ENCODE assay signal across 15 mouse cellular contexts in genomic region chr16:30994881-30995280, GRCm38 (mm10).
A peak's percentile ranks its signal among the peaks of the same experiment; 100 is the strongest.
DNase-seq lines count a peak whose midpoint lies in the region; ATAC-seq and TF ChIP-seq lines count a peak whose summit lies in the region.
"Had no signal": no experiment of that assay in that cellular context is flagged by ENCODE, and none has a peak within 500 bp of the region (broad histone marks: within the 10 kb centered on the region; RNA-seq: fewer than 3 reads in every experiment).

No protein-coding gene starts in this region.

- H3K27ac ChIP-seq in kidney, adult 2 months (ENCODE audit: insufficient read depth, low read depth, low read length), result peak overlapping the region; percentile 6; the same call in 1 of the 2 replicates
- 0 out of 2 replicates have a peak overlapping the region, but pooled peaks have one; percentile 18 for H3K27ac ChIP-seq in neural tube, embryonic 15.5 days (replicated peaks)
- H3K27ac ChIP-seq: forebrain, embryonic 12.5 days; limb, embryonic 15.5 days; midbrain, embryonic 15.5 days had no signal

- H3K9me3 ChIP-seq in neural tube, embryonic 15.5 days (replicated peaks), result no peaks in the 10 kb centered on the region
- H3K9me3 ChIP-seq: forebrain, embryonic 12.5 days; limb, embryonic 15.5 days; midbrain, embryonic 15.5 days had no signal

- H3K9ac ChIP-seq in neural tube, embryonic 15.5 days (replicated peaks), result no peak overlapping the region
- H3K9ac ChIP-seq: forebrain, embryonic 12.5 days; limb, embryonic 15.5 days; midbrain, embryonic 15.5 days had no signal

- no peak for DNase-seq in kidney, adult 2 months
- no peak for DNase-seq in kidney, adult 18-20 months
- no peak for DNase-seq in neural tube, embryonic 10.5 days (ENCODE audit: extremely low spot score, low spot score)
- peak; percentile 39 for DNase-seq in heart, postnatal 4 days
- no peak for DNase-seq in adrenal gland, adult 18-20 months (ENCODE audit: low spot score in 2 of 2)
- no peak for DNase-seq in cerebellum, adult 9-11 months
- DNase-seq: adrenal gland, postnatal 10 days; cerebellum, adult 8-10 months; kidney, postnatal 14 days; layer of hippocampus, adult 9-11 months had no signal

- no peak overlapping the region for H3K4me2 ChIP-seq in neural tube, embryonic 15.5 days
- H3K4me2 ChIP-seq: forebrain, embryonic 12.5 days; limb, embryonic 15.5 days; midbrain, embryonic 15.5 days had no signal

- no peak for TF ChIP-seq CTCF in kidney, adult 2 months (conservative IDR thresholded peaks at IDR 0.05; ENCODE audit: insufficient read depth, insufficient read length, low read depth, low read length)

- H3K4me1 ChIP-seq in kidney, adult 2 months (ENCODE audit: control insufficient read depth, insufficient read depth, low read length), result peaks cover 3% of the 10 kb centered on the region; the same call in 1 of the 2 replicates
- peaks cover 18% of the 10 kb centered on the region for H3K4me1 ChIP-seq in neural tube, embryonic 15.5 days
- H3K4me1 ChIP-seq: limb, embryonic 15.5 days had no signal

- TF ChIP-seq POLR2A in kidney, adult 2 months (IDR thresholded peaks at IDR 0.05; ENCODE audit: low read depth, low read length), result no peak

- H3K27me3 ChIP-seq in kidney, adult 2 months (replicated peaks; ENCODE audit: control insufficient read depth, insufficient read depth, low read length), result no peaks in the 10 kb centered on the region
- no peaks in the 10 kb centered on the region for H3K27me3 ChIP-seq in neural tube, embryonic 15.5 days (replicated peaks)
- H3K27me3 ChIP-seq: forebrain, embryonic 12.5 days; limb, embryonic 15.5 days; midbrain, embryonic 15.5 days had no signal

- 69% methylated on average over 2 of the region's 2 CpGs for WGBS in kidney, adult 2 months
- 52% methylated on average over 2 of the region's 2 CpGs for WGBS in neural tube, embryonic 15.5 days

- H3K4me3 ChIP-seq in kidney, adult 2 months (ENCODE audit: insufficient read depth, low read depth, low read length), result no peak overlapping the region
- H3K4me3 ChIP-seq in neural tube, embryonic 15.5 days (replicated peaks), result no peak overlapping the region
- H3K4me3 ChIP-seq: forebrain, embryonic 12.5 days; limb, embryonic 15.5 days; midbrain, embryonic 15.5 days had no signal

- H3K36me3 ChIP-seq in kidney, adult 2 months (ENCODE audit: control insufficient read depth, insufficient read depth, low read length), result no peaks in the 10 kb centered on the region
- H3K36me3 ChIP-seq in neural tube, embryonic 15.5 days, result no peaks in the 10 kb centered on the region
- H3K36me3 ChIP-seq: forebrain, embryonic 12.5 days; limb, embryonic 15.5 days; midbrain, embryonic 15.5 days had no signal

- no peak for ATAC-seq in neural tube, embryonic 15.5 days (ENCODE audit: low FRiP score)
- ATAC-seq: hindbrain, embryonic 16.5 days; midbrain, embryonic 15.5 days had no signal
